Mouse (Mus musculus) lung, adult 2 months (tissue): Measurements from ENCODE around the gene Sirt1.

Experiments
- CTCF ChIP-seq: fragments of 200-500 bp; IDR thresholded peaks from 2 replicates; pipeline ENCODE4 v1.5.1; 2011; ENCODE audit warnings: mild to moderate bottlenecking, low read length, control low read depth; ENCODE audit not compliant: insufficient read depth
- POLR2A ChIP-seq: fragments of 200-500 bp; IDR thresholded peaks from 2 replicates; pipeline ENCODE4 v1.6.1; 2011; ENCODE audit warnings: low read depth, mild to moderate bottlenecking, control low read depth, low read length, borderline replicate concordance; ENCODE audit errors: extremely low read depth

GRCm38 (mm10) chr10:63376303-63376702, 5.2 kb downstream of the Sirt1 start:
- TF ChIP-seq CTCF, result no peak
- TF ChIP-seq POLR2A, result no peak
